Mouse (Mus musculus) heart, adult 2 months (tissue): ENCODE data around the gene Ankrd66. TPM values are rescaled to one million over a fixed set of nuclear protein-coding genes. Genes with fewer than 3 reads are reported as not detected.

Experiments
- DNase-seq, 2 experiments: peaks; one replicate each; pipeline ENCODE4 v3.0.0; 2021
- H3K27ac ChIP-seq: fragments of 200-600 bp; 2 replicates; pipeline ENCODE4 v1.8.1; 2022
- H3K27me3 ChIP-seq: fragments of 200-500 bp; 2 replicates; pipeline ENCODE4 v1.6.1; 2012; ENCODE audit warnings: mild to moderate bottlenecking, low read length, inconsistent platforms, mixed read lengths; ENCODE audit not compliant: control insufficient read depth, insufficient read depth
- H3K36me3 ChIP-seq: fragments of 200-500 bp; 2 replicates; pipeline ENCODE4 v1.6.1; 2012; ENCODE audit warnings: low read length, inconsistent platforms; ENCODE audit not compliant: control insufficient read depth, insufficient read depth
- H3K4me1 ChIP-seq: fragments of 200-500 bp; 2 replicates; pipeline ENCODE4 v1.6.1; 2011; ENCODE audit warnings: low read length; ENCODE audit not compliant: control insufficient read depth, insufficient read depth
- H3K4me3 ChIP-seq: fragments of 200-600 bp; 2 replicates; pipeline ENCODE4 v1.8.1; 2022
- H3K79me2 ChIP-seq: fragments of 200-500 bp; replicated peaks from 2 replicates; pipeline ENCODE4 v1.6.1; 2012; ENCODE audit warnings: mild to moderate bottlenecking, inconsistent platforms, low read length, moderate library complexity, mixed read lengths; ENCODE audit not compliant: control insufficient read depth, insufficient read depth
- H3K9ac ChIP-seq: fragments of 200-500 bp; 2 replicates; pipeline ENCODE4 v1.6.1; 2012; ENCODE audit warnings: low read depth, mild to moderate bottlenecking, control low read depth, inconsistent platforms, low read length, mixed read lengths
- CTCF ChIP-seq: fragments of 200-600 bp; IDR thresholded peaks from 2 replicates; pipeline ENCODE4 v1.8.1; 2022; ENCODE audit warnings: antibody characterized with exemption, mild to moderate bottlenecking, moderate library complexity
- EP300 ChIP-seq: fragments of 200-500 bp; IDR thresholded peaks from 2 replicates; pipeline ENCODE4 v1.6.1; 2011; ENCODE audit warnings: low read depth, low read length, control low read depth; ENCODE audit not compliant: insufficient read depth
- POLR2A ChIP-seq: fragments of 200-500 bp; IDR thresholded peaks from 2 replicates; pipeline ENCODE4 v1.6.1; 2011; ENCODE audit warnings: mild to moderate bottlenecking, low read depth, low read length, control low read depth; ENCODE audit not compliant: insufficient read depth
- WGBS: fragments of 180-500 bp; shearing (Covaris S2); methylation state at CpG from one replicate; pipeline ENCODE4 v1.1.7; 2018; 5-methylcytosine and 5-hydroxymethylcytosine counted together
- intact Hi-C: fragments of 180-260 bp; cut with DNase I; formaldehyde crosslinking; loops from one replicate; pipeline ENCODE4 v1.15.1; 2025
- polyA plus RNA-seq: library from polyadenylated mRNA; depleted of rRNA; stranded (reverse); fragments of >200 nt; gene quantifications from 2 replicates; pipeline ENCODE4 v1.2.3, GENCODE M21; 2012
- total RNA-seq, 2 experiments: library from RNA; stranded (reverse); gene quantifications; 2 replicates each; pipeline ENCODE4 v1.2.3; 2021

Ankrd66 gene
- total and polyA plus RNA-seq, 3 experiments: 0.25 TPM; not detected in 2

DNA sequence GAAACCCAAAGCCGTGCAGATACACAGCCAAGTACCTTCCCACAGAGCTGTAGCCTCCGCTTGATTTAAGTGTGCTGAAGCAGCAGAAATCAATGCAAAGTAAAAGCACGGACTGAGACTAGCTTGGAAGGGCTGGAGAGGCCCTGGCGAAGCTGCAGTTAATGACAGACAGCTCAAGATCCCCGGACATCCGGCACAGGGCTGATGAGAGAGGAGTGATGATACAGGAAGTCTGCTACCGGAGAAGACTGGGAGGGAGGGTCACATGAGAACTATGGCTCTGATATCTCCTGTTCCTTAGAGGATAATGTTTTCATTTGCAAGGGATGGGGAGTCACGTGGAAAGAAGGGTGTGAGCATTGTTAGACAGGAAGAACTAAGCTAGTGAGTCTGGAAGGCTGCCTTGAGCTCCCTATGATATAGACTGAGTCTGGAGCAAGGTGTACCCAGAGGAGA, 37.6 kb upstream of the Ankrd66 start:
- peak overlapping the region; percentile 60 for H3K27ac ChIP-seq
- no peaks in the 10 kb centered on the region for H3K79me2 ChIP-seq
- 14% methylated on average over 8 of the region's 8 CpGs for WGBS
- H3K4me1 ChIP-seq: peaks cover 7% of the 10 kb centered on the region
- H3K9ac ChIP-seq: no peak overlapping the region
- DNase-seq: peak; percentile 34
- no peaks in the 10 kb centered on the region for H3K27me3 ChIP-seq
- intact Hi-C loops: loop anchor here (10.0 kb wide), 1 partner anchor 46 kb away; no protein-coding TSS in a partner anchor
- H3K4me3 ChIP-seq: no peak overlapping the region
- H3K36me3 ChIP-seq: no peaks in the 10 kb centered on the region; the same call in 1 of the 2 replicates
- TF ChIP-seq CTCF (no peak), EP300 (no peak), POLR2A (no peak)

DNA sequence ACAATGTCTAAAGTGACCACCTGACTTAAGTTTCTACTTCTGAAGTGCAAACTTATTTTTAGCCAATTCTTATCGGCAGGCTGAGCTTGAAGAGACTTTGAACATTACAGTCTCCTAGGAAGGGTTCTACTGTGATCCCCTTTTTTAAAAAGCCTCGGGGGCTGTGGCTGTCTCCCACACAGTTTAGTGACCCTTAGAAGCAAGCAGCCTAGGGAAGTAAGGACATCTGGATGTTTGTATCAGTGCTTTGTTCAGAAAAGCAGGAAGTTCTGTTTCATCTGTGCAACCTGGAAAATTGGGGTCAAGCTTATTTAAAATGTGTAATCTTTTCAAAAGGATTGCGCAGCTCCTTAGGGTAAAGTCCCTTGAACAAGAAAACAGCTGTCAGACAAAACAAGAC, 37.0 kb upstream of the Ankrd66 start:
- H3K4me1 ChIP-seq: peaks cover 7% of the 10 kb centered on the region
- no peaks in the 10 kb centered on the region for H3K27me3 ChIP-seq
- no peaks in the 10 kb centered on the region; the same call in 1 of the 2 replicates for H3K36me3 ChIP-seq
- TF ChIP-seq EP300 (no peak), POLR2A (no peak), CTCF (no peak)
- H3K9ac ChIP-seq: no peak overlapping the region
- H3K27ac ChIP-seq: peak overlapping the region; percentile 60
- no peak overlapping the region for H3K4me3 ChIP-seq
- WGBS: 11% methylated on average over 3 of the region's 3 CpGs
- intact Hi-C loops: loop anchor here (10.0 kb wide), 1 partner anchor 46 kb away; no protein-coding TSS in a partner anchor
- H3K79me2 ChIP-seq: no peaks in the 10 kb centered on the region
- DNase-seq: no peak

DNA sequence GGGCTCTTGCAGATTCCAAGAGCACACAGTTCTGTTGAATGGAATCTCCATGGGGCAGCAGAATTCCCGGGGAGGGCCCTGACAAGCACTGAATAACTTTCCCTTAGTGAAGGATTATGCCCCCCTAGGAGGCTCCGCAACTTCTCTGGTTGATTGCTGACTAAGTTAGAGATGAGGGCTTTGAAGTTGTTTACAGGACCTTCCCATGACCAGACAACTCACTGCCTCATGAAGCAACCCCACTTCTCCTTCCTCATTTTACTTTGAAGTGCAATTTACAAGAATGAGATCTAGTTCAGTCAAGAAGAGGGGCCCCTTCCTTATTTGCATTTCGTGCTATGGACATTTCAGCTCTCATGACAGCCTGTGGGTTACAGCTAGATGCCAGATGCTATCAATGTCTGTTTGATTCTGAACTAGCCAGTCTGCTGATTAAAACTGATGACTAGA, 30.2 kb upstream of the Ankrd66 start:
- Histone ChIP-seq H3K9ac (no peak overlapping the region), H3K4me1 (no peaks in the 10 kb centered on the region), H3K27ac (no peak overlapping the region), H3K36me3 (no peaks in the 10 kb centered on the region), H3K79me2 (no peaks in the 10 kb centered on the region), H3K4me3 (no peak overlapping the region), H3K27me3 (no peaks in the 10 kb centered on the region)
- WGBS: 49% methylated on average over 3 of the region's 3 CpGs
- intact Hi-C loops: no loop called here
- TF ChIP-seq POLR2A (no peak), EP300 (no peak), CTCF (no peak)
- DNase-seq: peak in 1 of 2 experiments; percentile 17

DNA sequence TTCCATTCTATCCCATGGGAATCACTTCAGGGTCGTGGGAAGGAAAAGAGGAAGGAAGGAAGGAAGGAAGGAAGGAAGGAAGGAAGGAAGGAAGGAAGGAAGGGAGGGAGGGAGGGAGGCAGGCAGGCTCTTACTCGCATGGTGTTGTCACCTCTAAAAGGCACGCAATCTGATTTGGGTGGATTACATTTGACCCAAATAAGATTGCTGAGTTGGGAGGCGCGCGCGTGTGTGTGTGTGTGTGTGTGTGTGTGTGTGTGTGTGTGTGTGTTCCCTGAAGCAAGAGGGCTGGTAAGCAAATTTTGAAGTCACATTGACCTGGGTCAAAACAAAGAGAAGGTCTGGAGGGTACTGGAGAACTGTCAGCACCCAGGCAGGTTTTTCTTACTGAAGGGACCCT, 25.8 kb upstream of the Ankrd66 start:
- WGBS: 60% methylated on average over 7 of the region's 7 CpGs
- no peaks in the 10 kb centered on the region for H3K4me1 ChIP-seq
- intact Hi-C loops: no loop called here
- H3K4me3 ChIP-seq: no peak overlapping the region
- no peaks in the 10 kb centered on the region for H3K36me3 ChIP-seq
- no peak for DNase-seq
- H3K27me3 ChIP-seq: no peaks in the 10 kb centered on the region
- TF ChIP-seq POLR2A: no peak
- no peak for TF ChIP-seq EP300
- TF ChIP-seq CTCF: no peak
- H3K79me2 ChIP-seq: no peaks in the 10 kb centered on the region
- no peak overlapping the region for H3K27ac ChIP-seq
- no peak overlapping the region for H3K9ac ChIP-seq

DNA sequence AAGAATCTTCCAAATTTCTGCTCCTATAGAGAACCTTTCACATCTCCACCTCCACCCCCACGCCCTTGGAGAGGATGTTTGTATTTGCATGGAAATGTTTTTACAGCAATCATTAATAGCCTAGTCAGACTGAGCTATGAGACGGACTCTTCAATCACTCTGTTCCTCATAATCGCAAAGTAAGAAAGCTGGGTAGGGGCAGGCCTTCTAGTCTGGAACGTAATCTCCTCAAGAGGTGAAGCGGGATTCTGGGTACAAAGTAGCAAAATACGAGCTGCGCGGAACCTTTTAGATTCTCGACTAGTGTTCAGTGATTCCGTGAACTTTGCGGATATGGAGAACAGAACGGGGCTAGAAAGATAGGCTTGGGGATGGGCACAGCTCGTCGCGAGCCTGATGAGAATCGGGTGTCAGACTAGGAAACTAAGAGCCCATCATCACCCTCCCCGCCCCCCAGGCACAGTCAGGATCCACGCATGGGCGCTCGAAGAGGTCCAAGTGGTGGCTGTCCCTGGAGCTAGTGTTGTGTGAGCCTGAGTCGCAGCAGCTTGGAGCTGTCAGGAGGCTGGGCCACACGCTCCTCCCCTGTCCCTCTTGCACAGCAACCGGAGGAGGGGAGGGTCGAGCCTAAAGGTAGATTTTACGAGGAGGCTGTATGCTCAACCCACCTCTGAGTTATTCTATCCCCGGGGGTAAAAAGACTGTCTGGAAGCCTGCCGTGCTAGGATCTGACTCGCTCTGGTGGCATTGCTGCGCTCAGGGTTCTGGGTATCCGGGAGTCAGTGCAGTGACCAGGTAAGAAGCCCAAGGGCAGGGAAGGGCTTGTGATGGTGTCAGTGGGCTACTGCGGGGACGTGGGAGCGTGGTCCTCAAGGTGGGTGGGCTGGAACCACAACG, 24.8 kb upstream of the Ankrd66 start, which contains the start of gene Pla2g7:
Gene Pla2g7 (plus strand): TSS at position 107 of the 897 bp plus-strand sequence.
- intact Hi-C loops: no loop called here
- 2% methylated on average over 34 of the region's 34 CpGs for WGBS
- peak within 1 kb of the TSS; percentile 31; the same call in 1 of the 2 replicates for H3K27ac ChIP-seq
- peak within 1 kb of the TSS; percentile 52 for H3K9ac ChIP-seq
- no peaks in the 10 kb centered on the region for H3K36me3 ChIP-seq
- H3K79me2 ChIP-seq: no peaks in the 10 kb centered on the region
- no peaks in the 10 kb centered on the region for H3K4me1 ChIP-seq
- H3K4me3 ChIP-seq: peak within 1 kb of the TSS; percentile 50
- DNase-seq: peak; percentile 60
- TF ChIP-seq CTCF: no peak
- TF ChIP-seq EP300: no peak
- peak; percentile 47; the same call in 1 of the 2 replicates for TF ChIP-seq POLR2A
- H3K27me3 ChIP-seq: no peaks in the 10 kb centered on the region

DNA sequence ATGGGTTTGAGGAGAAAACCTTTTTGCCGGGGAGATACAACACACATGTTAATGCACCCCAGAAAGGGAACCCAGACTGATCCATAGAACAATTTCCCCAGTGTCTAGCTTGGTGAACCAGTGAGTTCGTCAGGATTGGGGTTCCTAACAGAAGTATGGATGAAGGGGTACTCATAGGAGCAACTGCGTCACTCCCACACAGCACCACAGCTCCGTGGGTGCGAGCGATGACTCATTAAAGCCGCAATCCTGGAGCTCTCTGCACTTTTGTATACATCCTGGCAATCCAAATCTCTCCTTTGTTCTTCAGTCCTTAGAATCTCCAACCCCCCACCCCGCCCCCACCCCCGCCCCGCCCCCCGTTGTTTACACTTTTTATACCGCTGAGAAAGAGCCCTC, 24.2 kb upstream of the Ankrd66 start:
- no peak overlapping the region for H3K9ac ChIP-seq
- WGBS: 23% methylated on average over 12 of the region's 12 CpGs

More for the DNA sequence above, 24.2 kb upstream of the Ankrd66 start:
- TF ChIP-seq CTCF: no peak
- no peaks in the 10 kb centered on the region for H3K27me3 ChIP-seq
- no peaks in the 10 kb centered on the region for H3K79me2 ChIP-seq
- no peak overlapping the region for H3K4me3 ChIP-seq
- no peaks in the 10 kb centered on the region for H3K4me1 ChIP-seq
- no peak overlapping the region for H3K27ac ChIP-seq
- intact Hi-C loops: no loop called here
- no peaks in the 10 kb centered on the region for H3K36me3 ChIP-seq
- DNase-seq: no peak
